Mouse (Mus musculus): Measurements from ENCODE around the gene Fam110a. TPM values are rescaled to one million over a fixed set of nuclear protein-coding genes. Genes with fewer than 3 reads are reported as not detected.

Gene Fam110a
- total and polyA plus RNA-seq, 3 experiments: 4.3 to 6.6 (median 4.7) TPM

- Histone ChIP-seq H3K36me3 (ENCODE audit: control insufficient read depth, insufficient read depth, low read length) (no peaks in the 10 kb centered on the region), H3K4me1 (ENCODE audit: control insufficient read depth, insufficient read depth, low read length) (peaks cover 25% of the 10 kb centered on the region), H3K4me3 (peak overlapping the region; percentile 64), H3K27me3 (ENCODE audit: control insufficient read depth, insufficient read depth, low read length) (no peaks in the 10 kb centered on the region), H3K27ac (peak overlapping the region; percentile 83), H3K9ac (ENCODE audit: low read depth, low read length) (no peak overlapping the region), H3K79me2 (replicated peaks; ENCODE audit: control insufficient read depth, insufficient read depth, low read length) (no peaks in the 10 kb centered on the region)
- DNase-seq: peak in 1 of 2 experiments; percentile 65
- intact Hi-C loops (cut with DNase I): no loop called here
- TF ChIP-seq EP300 (IDR thresholded peaks at IDR 0.05; ENCODE audit: insufficient read depth, low read depth, low read length) (peak; percentile 75; the same call in 1 of the 2 replicates), CTCF (IDR thresholded peaks at IDR 0.05) (no peak)
- WGBS: 48% methylated on average over 6 of the region's 6 CpGs
These were observed 1.5 kb downstream of the Fam110a start for GRCm38 (mm10) chr2:151978494-151978893.

- DNase-seq: peak; percentile 68 to 76
- peak; percentile 11; the same call in 1 of the 2 replicates for TF ChIP-seq CTCF (IDR thresholded peaks at IDR 0.05)
- TF ChIP-seq POLR2A (IDR thresholded peaks at IDR 0.05; ENCODE audit: insufficient read depth, low read depth, low read length): no peak
- TF ChIP-seq EP300 (IDR thresholded peaks at IDR 0.05; ENCODE audit: insufficient read depth, low read depth, low read length): no peak
- Histone ChIP-seq H3K79me2 (replicated peaks; ENCODE audit: control insufficient read depth, insufficient read depth, low read length) (no peaks in the 10 kb centered on the region), H3K27ac (peak overlapping the region; percentile 83), H3K4me1 (ENCODE audit: control insufficient read depth, insufficient read depth, low read length) (peaks cover 27% of the 10 kb centered on the region), H3K4me3 (no peak overlapping the region), H3K9ac (ENCODE audit: low read depth, low read length) (peak overlapping the region; percentile 27; the same call in 1 of the 2 replicates), H3K27me3 (ENCODE audit: control insufficient read depth, insufficient read depth, low read length) (no peaks in the 10 kb centered on the region), H3K36me3 (ENCODE audit: control insufficient read depth, insufficient read depth, low read length) (no peaks in the 10 kb centered on the region)
- intact Hi-C loops (cut with DNase I): no loop called here
- 45% methylated on average over 4 of the region's 4 CpGs for WGBS
These were observed 2.2 kb downstream of the Fam110a start for GRCm38 (mm10) chr2:151977689-151978440.

GRCm38 (mm10) chr2:151976067-151976466 lies 4.0 kb downstream of the Fam110a start:
- H3K79me2 ChIP-seq (replicated peaks; ENCODE audit: control insufficient read depth, insufficient read depth, low read length): no peaks in the 10 kb centered on the region
- H3K27ac ChIP-seq: no peak overlapping the region
- DNase-seq: no peak
- whole genome bisulfite sequencing: 79% methylated on average over 3 of the region's 3 CpGs
- H3K4me3 ChIP-seq: no peak overlapping the region
- intact Hi-C loops (cut with DNase I): no loop called here
- no peaks in the 10 kb centered on the region for H3K36me3 ChIP-seq (ENCODE audit: control insufficient read depth, insufficient read depth, low read length)
- H3K27me3 ChIP-seq (ENCODE audit: control insufficient read depth, insufficient read depth, low read length): no peaks in the 10 kb centered on the region
- H3K4me1 ChIP-seq (ENCODE audit: control insufficient read depth, insufficient read depth, low read length): peaks cover 33% of the 10 kb centered on the region
- H3K9ac ChIP-seq (ENCODE audit: low read depth, low read length): no peak overlapping the region
- TF ChIP-seq EP300 (IDR thresholded peaks at IDR 0.05; ENCODE audit: insufficient read depth, low read depth, low read length): no peak
- no peak for TF ChIP-seq POLR2A (IDR thresholded peaks at IDR 0.05; ENCODE audit: insufficient read depth, low read depth, low read length)
- TF ChIP-seq CTCF (IDR thresholded peaks at IDR 0.05): no peak

- no peaks in the 10 kb centered on the region for H3K27me3 ChIP-seq (ENCODE audit: control insufficient read depth, insufficient read depth, low read length)
- no peak overlapping the region for H3K27ac ChIP-seq
- no peak overlapping the region for H3K9ac ChIP-seq (ENCODE audit: low read depth, low read length)
- peaks cover 31% of the 10 kb centered on the region for H3K4me1 ChIP-seq (ENCODE audit: control insufficient read depth, insufficient read depth, low read length)
- no peak overlapping the region for H3K4me3 ChIP-seq
- 0 out of 2 replicates have a peak, but pooled peaks have one; percentile 9 for TF ChIP-seq CTCF (IDR thresholded peaks at IDR 0.05)
- TF ChIP-seq POLR2A (IDR thresholded peaks at IDR 0.05; ENCODE audit: insufficient read depth, low read depth, low read length): no peak
- no peak for DNase-seq
- 94% methylated on average over 5 of the region's 5 CpGs for WGBS
- H3K79me2 ChIP-seq (replicated peaks; ENCODE audit: control insufficient read depth, insufficient read depth, low read length): no peaks in the 10 kb centered on the region
- no peaks in the 10 kb centered on the region for H3K36me3 ChIP-seq (ENCODE audit: control insufficient read depth, insufficient read depth, low read length)
- intact Hi-C loops (cut with DNase I): no loop called here
These were observed 4.7 kb downstream of the Fam110a start for GRCm38 (mm10) chr2:151975295-151975694.

GRCm38 (mm10) chr2:151973595-151974562 lies 6.1 kb downstream of the Fam110a start:
- no peaks in the 10 kb centered on the region for H3K36me3 ChIP-seq (ENCODE audit: control insufficient read depth, insufficient read depth, low read length)
- H3K79me2 ChIP-seq (replicated peaks; ENCODE audit: control insufficient read depth, insufficient read depth, low read length): no peaks in the 10 kb centered on the region
- TF ChIP-seq POLR2A (IDR thresholded peaks at IDR 0.05; ENCODE audit: insufficient read depth, low read depth, low read length): no peak
- TF ChIP-seq CTCF (IDR thresholded peaks at IDR 0.05): peak; percentile 43
- no peak for TF ChIP-seq EP300 (IDR thresholded peaks at IDR 0.05; ENCODE audit: insufficient read depth, low read depth, low read length)
- peak overlapping the region; percentile 66 for H3K9ac ChIP-seq (ENCODE audit: low read depth, low read length)
- H3K4me1 ChIP-seq (ENCODE audit: control insufficient read depth, insufficient read depth, low read length): peaks cover 29% of the 10 kb centered on the region
- no peaks in the 10 kb centered on the region for H3K27me3 ChIP-seq (ENCODE audit: control insufficient read depth, insufficient read depth, low read length)
- H3K27ac ChIP-seq: peak overlapping the region; percentile 60
- WGBS: 18% methylated on average over 36 of the region's 36 CpGs
- DNase-seq: peak; percentile 31 to 44
- peak overlapping the region; percentile 49 for H3K4me3 ChIP-seq
- intact Hi-C loops (cut with DNase I): no loop called here

All from heart, adult 2 months (tissue).